Mouse (Mus musculus) limb, embryonic 14.5 days (tissue): ENCODE measurements at regions not wholly inside any gene's neighbourhood (a gene's known extent, or its start where the extent isn't known, plus 50 kb on each side); places are given as distances from the start of the nearest gene placed in this dataset.

Experiments used
- ATAC-seq: fragments of 200-750 bp; cut with Nextera tagmentation; 2 replicates; pipeline ENCODE4 v1.8.0; 2017; ENCODE audit warnings: low read depth, moderate number of reproducible peaks, moderate TSS enrichment; ENCODE audit not compliant: low FRiP score
- DNase-seq: peaks from one replicate; pipeline ENCODE4 v3.0.0-alpha.2; 2015; ENCODE audit warnings: low spot score
- H3K27ac ChIP-seq: fragments of 300-500 bp; sonication (generic); replicated peaks from 2 replicates; pipeline ENCODE4 v1.5.1; 2014; ENCODE audit warnings: low read depth, mild to moderate bottlenecking, low read length, moderate library complexity, mixed read lengths
- H3K27me3 ChIP-seq: fragments of 300-500 bp; sonication (generic); 2 replicates; pipeline ENCODE4 v1.6.1; 2014; ENCODE audit warnings: low read length, mixed read lengths; ENCODE audit not compliant: control insufficient read depth, insufficient read depth
- H3K36me3 ChIP-seq: fragments of 300-500 bp; sonication (generic); 2 replicates; pipeline ENCODE4 v1.6.1; 2014; ENCODE audit warnings: mild to moderate bottlenecking, low read length, moderate library complexity, mixed read lengths; ENCODE audit not compliant: control insufficient read depth, insufficient read depth
- H3K4me1 ChIP-seq: fragments of 300-500 bp; sonication (generic); 2 replicates; pipeline ENCODE4 v1.6.1; 2014; ENCODE audit warnings: antibody characterized with exemption, low read length, mixed read lengths; ENCODE audit not compliant: control insufficient read depth, insufficient read depth
- H3K4me2 ChIP-seq: fragments of 300-500 bp; sonication (generic); replicated peaks from 2 replicates; pipeline ENCODE4 v1.6.1; 2014; ENCODE audit warnings: low read depth, mild to moderate bottlenecking, low read length, moderate library complexity; ENCODE audit not compliant: severe bottlenecking
- H3K4me3 ChIP-seq: fragments of 300-500 bp; sonication (generic); replicated peaks from 2 replicates; pipeline ENCODE4 v1.5.1; 2014; ENCODE audit warnings: low read length
- H3K9ac ChIP-seq: fragments of 300-500 bp; sonication (generic); 2 replicates; pipeline ENCODE4 v1.6.1; 2014; ENCODE audit warnings: mild to moderate bottlenecking, low read depth, low read length, moderate library complexity; ENCODE audit not compliant: severe bottlenecking
- H3K9me3 ChIP-seq: fragments of 300-500 bp; sonication (generic); 2 replicates; pipeline ENCODE4 v1.6.1; 2016; ENCODE audit warnings: low read length; ENCODE audit not compliant: control insufficient read depth
- POLR2A ChIP-seq: fragments of 200-500 bp; IDR thresholded peaks from 2 replicates; pipeline ENCODE4 v1.8.0; 2012; ENCODE audit warnings: inconsistent platforms, mild to moderate bottlenecking, moderate library complexity, borderline replicate concordance; ENCODE audit not compliant: insufficient read depth, insufficient read length; ENCODE audit errors: extremely low read depth
- WGBS: fragments of 180-500 bp; shearing (Covaris S2); extraction: QIAGEN DNeasy Blood & Tissue Kit; methylation state at CpG from one replicate; pipeline ENCODE4 v1.1.7; 2014; 5-methylcytosine and 5-hydroxymethylcytosine counted together

GRCm38 (mm10) chr13:84698472-84699080, 476.5 kb downstream of the Tmem161b start:
- H3K9ac ChIP-seq: no peak overlapping the region
- H3K9me3 ChIP-seq: no peaks in the 10 kb centered on the region
- no peak for TF ChIP-seq POLR2A
- no peaks in the 10 kb centered on the region for H3K27me3 ChIP-seq
- DNase-seq: no peak
- no peaks in the 10 kb centered on the region for H3K36me3 ChIP-seq
- ATAC-seq: no peak
- H3K27ac ChIP-seq: no peak overlapping the region
- H3K4me3 ChIP-seq: no peak overlapping the region
- WGBS: 69% methylated on average over 3 of the region's 3 CpGs
- no peaks in the 10 kb centered on the region for H3K4me1 ChIP-seq
- H3K4me2 ChIP-seq: no peak overlapping the region

GRCm38 (mm10) chr13:84741231-84741630, 448.0 kb upstream of the Ccnh start:
- H3K9ac ChIP-seq: no peak overlapping the region
- H3K4me2 ChIP-seq: no peak overlapping the region
- H3K9me3 ChIP-seq: peaks cover 3% of the 10 kb centered on the region; the same call in 1 of the 2 replicates
- no peak overlapping the region for H3K4me3 ChIP-seq
- H3K27me3 ChIP-seq: no peaks in the 10 kb centered on the region
- DNase-seq (no peak), ATAC-seq (no peak)
- no peaks in the 10 kb centered on the region for H3K4me1 ChIP-seq
- no peaks in the 10 kb centered on the region for H3K36me3 ChIP-seq
- H3K27ac ChIP-seq: no peak overlapping the region
- 82% methylated on average over 4 of the region's 4 CpGs for WGBS
- TF ChIP-seq POLR2A: no peak

DNA sequence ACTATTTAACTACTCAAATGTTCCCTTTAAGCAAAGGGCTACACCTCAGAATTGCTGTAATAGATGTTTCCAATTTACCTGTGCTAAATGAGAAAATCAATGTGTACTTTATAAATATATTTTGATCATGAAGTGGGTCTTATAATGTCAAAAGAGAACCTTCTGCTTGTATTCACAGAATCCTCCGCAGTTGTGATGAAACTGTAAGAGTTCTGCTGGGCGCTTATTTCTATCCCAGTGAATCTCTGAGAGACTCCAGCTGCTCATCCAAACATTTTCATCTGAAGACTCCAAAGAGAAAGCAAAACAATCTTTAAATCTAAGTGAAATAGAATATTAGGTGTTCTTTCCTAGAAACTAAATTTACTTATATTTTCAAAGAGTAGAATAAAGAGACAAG, 440.9 kb upstream of the Ccnh start:
- H3K9ac ChIP-seq: no peak overlapping the region
- TF ChIP-seq POLR2A: no peak
- WGBS: 88% methylated on average over 2 of the region's 2 CpGs
- H3K4me2 ChIP-seq: no peak overlapping the region
- ATAC-seq (no peak), DNase-seq (no peak)
- H3K36me3 ChIP-seq: no peaks in the 10 kb centered on the region
- no peaks in the 10 kb centered on the region for H3K4me1 ChIP-seq
- H3K27me3 ChIP-seq: no peaks in the 10 kb centered on the region
- no peak overlapping the region for H3K27ac ChIP-seq
- no peak overlapping the region for H3K4me3 ChIP-seq
- H3K9me3 ChIP-seq: no peaks in the 10 kb centered on the region

- Histone ChIP-seq H3K9ac (no peak overlapping the region), H3K27me3 (no peaks in the 10 kb centered on the region), H3K27ac (no peak overlapping the region), H3K4me3 (no peak overlapping the region), H3K36me3 (no peaks in the 10 kb centered on the region), H3K4me2 (no peak overlapping the region), H3K4me1 (no peaks in the 10 kb centered on the region), H3K9me3 (no peaks in the 10 kb centered on the region)
- no peak for TF ChIP-seq POLR2A
- DNase-seq: no peak
- WGBS: 96% methylated on average over 1 of the region's 1 CpGs
- ATAC-seq: no peak
Measured at GRCm38 (mm10) chr13:84749214-84749613, 440.0 kb upstream of the Ccnh start.

GRCm38 (mm10) chr13:84750136-84750535, 439.1 kb upstream of the Ccnh start:
- Histone ChIP-seq H3K27ac (no peak overlapping the region), H3K9ac (no peak overlapping the region), H3K9me3 (no peaks in the 10 kb centered on the region), H3K4me1 (no peaks in the 10 kb centered on the region), H3K4me3 (no peak overlapping the region), H3K4me2 (no peak overlapping the region), H3K27me3 (no peaks in the 10 kb centered on the region), H3K36me3 (no peaks in the 10 kb centered on the region)
- no peak for ATAC-seq
- no peak for TF ChIP-seq POLR2A
- 87% methylated on average over 2 of the region's 2 CpGs for WGBS
- DNase-seq: no peak
